ENCODE assay signal across 12 mouse cellular contexts in the genomic region with DNA sequence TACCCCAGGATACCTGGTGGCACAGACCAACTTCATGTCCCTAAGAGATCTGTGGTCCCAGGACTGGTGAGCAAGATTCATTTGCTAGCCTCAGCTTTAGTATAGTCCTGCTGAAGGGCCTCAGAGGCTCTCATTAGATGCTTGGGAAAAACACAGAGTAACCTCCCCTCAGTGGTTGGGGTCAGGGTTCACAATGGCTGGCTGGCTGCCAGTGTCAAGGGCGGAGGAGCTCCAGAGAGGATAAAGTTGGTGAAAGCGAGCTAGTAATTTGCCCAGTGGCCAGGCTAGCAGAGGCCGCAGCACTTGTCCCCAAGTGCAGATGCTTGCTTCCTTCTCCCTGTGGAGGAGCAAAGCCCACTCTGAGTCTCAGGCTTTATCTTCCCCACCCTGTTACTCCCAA.
DNase-seq lines count a peak whose midpoint lies in the region; ATAC-seq and TF ChIP-seq lines count a peak whose summit lies in the region.
"Had no signal": no experiment of that assay in that cellular context is flagged by ENCODE, and none has a peak within 500 bp of the region (broad histone marks: within the 10 kb centered on the region; RNA-seq: fewer than 3 reads in every experiment).

No protein-coding gene starts in this region.

- no peak overlapping the region for H3K4me3 ChIP-seq in neural tube, embryonic 15.5 days (replicated peaks)
- H3K4me3 ChIP-seq in liver, adult 2 months (ENCODE audit: insufficient read depth, low read depth, low read length), result no peak overlapping the region
- H3K4me3 ChIP-seq: forebrain, embryonic 13.5 days; limb, embryonic 13.5 days; myocyte had no signal

- H3K79me2 ChIP-seq in liver, adult 2 months (ENCODE audit: control insufficient read depth, insufficient read depth, low read length), result no peaks in the 10 kb centered on the region

- H3K4me2 ChIP-seq in neural tube, embryonic 15.5 days, result no peak overlapping the region
- H3K4me2 ChIP-seq: limb, embryonic 13.5 days had no signal

- no peak for TF ChIP-seq CTCF in liver, adult 2 months (IDR thresholded peaks at IDR 0.05; ENCODE audit: low read depth, low read length)

- DNase-seq in adrenal gland, postnatal 10 days, result peak; percentile 41
- no peak for DNase-seq in adrenal gland, postnatal 4 days (ENCODE audit: low spot score in 2 of 2)
- DNase-seq in neural tube, embryonic 10.5 days (ENCODE audit: extremely low spot score, low spot score), result peak; percentile 26
- DNase-seq in liver, adult 2 months (ENCODE audit: extremely low read depth, low read depth, low spot score), result peak; percentile 12
- peak; percentile 42 for DNase-seq in yolk sac, embryonic 10.5 days (ENCODE audit: low spot score)
- DNase-seq in thymus, adult 18-20 months, result no peak
- no peak for DNase-seq in urinary bladder, postnatal 4 days (ENCODE audit: low spot score in 2 of 2)

- WGBS in neural tube, embryonic 15.5 days, result 55% methylated on average over 3 of the region's 3 CpGs
- 24% methylated on average over 3 of the region's 3 CpGs for WGBS in liver, adult 2 months

- H3K9me3 ChIP-seq in neural tube, embryonic 15.5 days (replicated peaks), result no peaks in the 10 kb centered on the region
- H3K9me3 ChIP-seq: forebrain, embryonic 13.5 days; limb, embryonic 13.5 days had no signal

- no peaks in the 10 kb centered on the region for H3K36me3 ChIP-seq in neural tube, embryonic 15.5 days
- H3K36me3 ChIP-seq in liver, adult 2 months (ENCODE audit: control insufficient read depth, insufficient read depth, low read length), result no peaks in the 10 kb centered on the region
- H3K36me3 ChIP-seq: limb, embryonic 13.5 days had no signal

- ATAC-seq in neural tube, embryonic 15.5 days (ENCODE audit: low FRiP score), result no peak
- ATAC-seq: forebrain, embryonic 13.5 days; Patski had no signal

- H3K27ac ChIP-seq in neural tube, embryonic 15.5 days (replicated peaks), result no peak overlapping the region
- no peak overlapping the region for H3K27ac ChIP-seq in liver, adult 2 months (replicated peaks; ENCODE audit: insufficient read depth, low read depth, low read length)
- H3K27ac ChIP-seq: forebrain, embryonic 13.5 days; limb, embryonic 13.5 days had no signal

- H3K4me1 ChIP-seq in neural tube, embryonic 15.5 days, result peaks cover 7% of the 10 kb centered on the region; the same call in 1 of the 2 replicates
- no peaks in the 10 kb centered on the region for H3K4me1 ChIP-seq in liver, adult 2 months (ENCODE audit: control insufficient read depth, insufficient read depth, low read length)

- H3K9ac ChIP-seq in neural tube, embryonic 15.5 days (replicated peaks), result no peak overlapping the region
- no peak overlapping the region for H3K9ac ChIP-seq in liver, adult 2 months (ENCODE audit: low read depth, low read length)
- H3K9ac ChIP-seq: forebrain, embryonic 13.5 days; limb, embryonic 13.5 days had no signal

- no peak for TF ChIP-seq POLR2A in liver, adult 2 months (IDR thresholded peaks at IDR 0.05; ENCODE audit: extremely low read depth, insufficient read depth, low read length)

- peaks cover 5% of the 10 kb centered on the region; the same call in 1 of the 2 replicates for H3K27me3 ChIP-seq in neural tube, embryonic 15.5 days (replicated peaks)
- H3K27me3 ChIP-seq in liver, adult 2 months (ENCODE audit: control insufficient read depth, insufficient read depth, low read length), result no peaks in the 10 kb centered on the region

Comparison
In these comparisons a context has a peak if more than half of its experiments do, and no peak if none do; other contexts are left out.
1. DNase-seq: peak in adrenal gland, postnatal 10 days (single experiment), neural tube, embryonic 10.5 days (single experiment), liver, adult 2 months (single experiment) and yolk sac, embryonic 10.5 days (single experiment); none in adrenal gland, postnatal 4 days (0 of 2), thymus, adult 18-20 months (0 of 2) and urinary bladder, postnatal 4 days (0 of 2).